Mouse (Mus musculus) bone marrow, adult 2 months (tissue): ENCODE measurements around the gene Gtf3c4.

ENCODE experiments used
- CTCF ChIP-seq: fragments of 200-500 bp; IDR thresholded peaks from 2 replicates; pipeline ENCODE4 v1.5.1; 2011; ENCODE audit warnings: low read length, control low read depth; ENCODE audit not compliant: control insufficient read depth, insufficient read depth
- POLR2A ChIP-seq: fragments of 200-500 bp; IDR thresholded peaks from 2 replicates; pipeline ENCODE4 v1.6.1; 2011; ENCODE audit warnings: low read depth, mild to moderate bottlenecking, control low read depth, low read length, borderline replicate concordance; ENCODE audit not compliant: control insufficient read depth

- no peak for TF ChIP-seq POLR2A
- no peak for TF ChIP-seq CTCF
These were observed 15.6 kb upstream of the Gtf3c4 start for GRCm38 (mm10) chr2:28855773-28856172.
